Mouse (Mus musculus): ENCODE data around the gene Cnksr3.
A peak's percentile ranks its signal among the peaks of the same experiment; 100 is the strongest.

Cnksr3 gene

DNA sequence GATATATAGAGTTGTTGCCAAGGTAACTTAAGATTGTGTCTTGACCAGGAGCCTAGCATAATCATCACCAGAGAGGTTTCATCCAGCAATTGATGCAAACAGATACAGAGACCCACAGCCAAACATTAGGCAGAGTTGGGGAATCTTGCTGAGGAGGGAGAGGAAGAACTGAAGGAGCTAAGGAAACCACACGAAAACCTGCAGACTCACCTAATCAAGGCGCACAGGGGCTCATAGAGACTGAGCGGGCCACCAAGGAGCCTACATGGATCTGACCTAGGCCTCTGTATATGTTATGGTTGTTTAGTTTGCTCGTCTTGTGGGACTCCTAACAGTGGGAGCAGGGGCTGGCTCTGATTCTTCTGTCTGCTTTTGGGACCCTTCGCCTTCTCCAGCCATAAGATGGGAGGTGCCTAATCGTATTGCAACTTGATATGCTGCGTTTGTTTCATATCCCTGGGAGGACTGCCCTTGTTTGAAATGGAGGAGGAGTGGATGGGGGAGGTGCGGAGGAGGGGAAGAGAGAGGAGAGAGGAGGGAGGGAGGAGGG, 135.3 kb downstream of the Cnksr3 start:
- DNase-seq (ENCODE audit: low spot score) = no peak

DNA sequence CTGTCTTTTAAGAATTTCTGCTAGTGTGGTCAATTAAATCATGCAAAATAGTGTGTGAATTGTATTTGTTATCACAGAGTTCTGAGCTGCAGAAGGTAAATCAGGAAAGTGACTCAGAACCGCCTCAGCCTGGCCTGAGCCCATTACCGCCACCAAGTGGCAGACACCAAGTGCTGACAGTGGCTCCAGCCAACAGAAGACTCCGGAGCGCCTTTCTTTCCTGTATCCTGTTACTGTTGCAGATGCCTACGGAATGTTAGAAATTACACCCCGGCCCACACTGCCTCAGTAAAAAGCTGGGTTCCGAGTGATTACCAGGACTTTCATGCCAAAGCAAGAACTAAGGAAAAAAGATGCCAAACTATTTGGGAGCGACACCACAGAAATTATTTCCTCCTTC, 135.8 kb downstream of the Cnksr3 start:
- DNase-seq (ENCODE audit: low spot score) = peak; percentile 81

DNA sequence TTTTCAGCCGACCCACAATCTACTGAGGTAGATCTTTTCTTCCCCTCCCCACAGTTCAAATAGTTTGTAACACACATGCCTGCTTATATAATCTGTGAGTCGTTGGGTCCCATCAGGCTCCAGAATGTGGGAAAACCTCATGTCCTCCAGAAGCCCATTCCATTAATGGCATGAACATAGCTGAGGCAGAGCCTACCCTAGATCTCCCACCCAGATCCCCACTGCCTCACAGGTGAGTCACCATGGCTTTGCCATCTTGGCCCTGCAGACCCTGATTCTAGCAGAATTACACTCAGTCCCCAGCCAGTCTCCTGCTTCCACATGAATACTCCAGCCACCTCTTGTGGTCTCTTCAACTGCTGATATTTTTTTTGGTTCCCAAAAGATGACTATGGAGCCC, 136.4 kb downstream of the Cnksr3 start:
- DNase-seq (ENCODE audit: low spot score) = no peak

DNA sequence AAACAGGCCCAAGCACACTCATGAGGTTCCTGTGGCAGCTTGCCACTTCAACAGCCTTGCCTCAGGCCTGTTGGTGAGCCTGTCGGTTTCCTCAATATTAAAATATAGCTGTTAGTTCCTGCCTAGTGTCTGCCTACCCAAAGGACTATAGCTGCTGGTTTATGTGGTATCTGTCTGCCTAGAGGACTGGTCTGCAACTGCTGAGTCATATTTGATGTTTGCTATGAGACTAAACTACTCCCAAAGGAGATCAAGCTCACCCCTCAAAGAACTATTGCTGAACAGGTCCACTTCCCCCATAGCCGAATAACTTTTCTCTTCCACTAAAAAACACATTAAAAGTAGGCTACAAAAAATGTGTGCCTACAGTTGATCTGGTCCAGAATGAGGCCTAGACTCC, 137.8 kb downstream of the Cnksr3 start:
- DNase-seq (ENCODE audit: low spot score) = no peak

DNA sequence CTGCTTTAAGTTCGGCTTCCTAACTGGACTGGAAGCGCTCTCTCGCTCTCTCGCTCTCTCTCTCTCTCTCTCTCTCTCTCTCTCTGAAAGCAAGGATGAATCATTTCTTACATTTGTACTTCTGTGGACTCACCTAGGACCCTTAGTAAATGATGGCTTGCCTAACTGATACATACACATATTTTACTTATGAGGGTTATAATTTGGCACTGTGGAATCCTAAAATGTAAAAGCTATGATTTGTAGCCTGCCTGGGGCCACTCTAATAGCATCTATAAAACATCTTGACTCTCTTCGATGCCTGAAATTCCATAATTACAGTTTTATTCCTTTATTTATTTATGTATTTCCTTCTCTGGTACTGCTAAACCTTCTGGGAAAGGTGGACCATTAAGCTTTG, 141.1 kb downstream of the Cnksr3 start:
- no peak for DNase-seq (ENCODE audit: low spot score)

DNA sequence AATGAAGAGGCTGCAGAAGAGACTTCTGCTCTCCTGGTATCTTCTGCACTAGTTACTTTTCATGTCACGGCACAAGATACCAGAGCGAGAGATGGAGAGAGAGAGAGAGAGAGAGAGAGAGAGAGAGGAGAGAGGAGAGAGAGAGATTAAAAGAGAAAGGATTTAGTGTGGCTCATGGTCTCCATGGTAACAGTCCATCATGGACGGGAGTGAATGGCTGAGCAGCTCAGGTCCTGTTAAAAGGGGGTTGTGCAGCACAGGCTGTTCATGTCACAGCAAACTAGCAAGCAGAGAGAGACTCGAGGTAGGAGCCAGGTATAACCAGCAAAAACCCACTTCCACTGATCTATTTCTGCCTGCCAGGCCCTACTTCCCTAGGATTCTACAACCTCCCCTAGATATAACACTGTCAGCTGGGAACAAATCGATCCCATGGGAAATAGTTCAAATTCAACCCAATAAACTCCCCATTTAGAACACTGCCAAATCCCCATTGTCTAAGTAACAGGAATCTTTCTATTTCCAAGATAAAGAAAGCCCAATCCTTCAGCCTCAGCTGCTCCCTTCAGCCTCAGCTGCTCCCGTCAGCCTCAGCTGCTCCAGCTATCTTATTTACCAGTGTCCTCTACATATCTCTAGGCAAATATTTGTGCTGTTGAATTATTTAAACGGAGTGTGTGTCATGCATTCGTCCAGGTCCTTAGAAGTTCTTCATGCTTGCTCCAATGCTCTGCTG, 141.8 kb downstream of the Cnksr3 start:
- no peak for DNase-seq (ENCODE audit: low spot score)

DNA sequence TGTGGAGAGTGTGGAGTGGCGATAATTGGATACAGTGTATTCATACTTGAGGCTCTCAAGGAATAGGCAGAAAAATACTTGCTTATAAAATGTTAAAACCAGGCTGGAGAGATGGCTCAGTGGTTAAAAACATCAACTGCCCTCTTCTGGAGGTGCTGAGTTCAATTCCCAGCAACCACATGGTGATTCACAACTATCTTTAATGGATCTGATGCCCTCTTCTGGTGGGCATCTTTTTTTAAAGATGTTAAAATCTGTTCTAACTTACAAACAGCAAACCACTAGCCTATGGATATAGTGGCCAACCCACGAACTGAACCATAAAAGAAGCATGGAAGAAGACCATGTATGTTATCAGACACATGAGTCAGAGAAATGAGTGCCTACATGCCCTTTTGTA, 142.9 kb downstream of the Cnksr3 start:
- no peak for DNase-seq (ENCODE audit: low spot score)
